Mouse (Mus musculus) CH12.LX (cell line): Measurements from ENCODE around the gene Cplx2. TPM values are rescaled to one million over a fixed set of nuclear protein-coding genes. Genes with fewer than 3 reads are reported as not detected.

Experiments
- DNase-seq: peaks from one replicate; pipeline ENCODE4 v3.0.0-alpha.2; 2013; ENCODE audit errors: extremely low read depth
- H3K27ac ChIP-seq: 2 replicates; pipeline ENCODE4 v1.5.1; 2012; ENCODE audit warnings: low read depth, mild to moderate bottlenecking, control low read depth, moderate library complexity; ENCODE audit not compliant: insufficient read depth
- H3K27me3 ChIP-seq: replicated peaks from 2 replicates; pipeline ENCODE3; 2012; ENCODE audit warnings: inconsistent platforms
- H3K36me3 ChIP-seq, 2 experiments: replicated peaks in 1 of 2; 2 replicates each; pipeline versions ENCODE3 to v1.6.1; 2012; ENCODE audit warnings: inconsistent platforms in 1 of 2, low read length in 1 of 2, mild to moderate bottlenecking in 1 of 2, mixed read lengths in 1 of 2, moderate library complexity in 1 of 2; ENCODE audit not compliant: control insufficient read depth in 1 of 2, insufficient read depth in 1 of 2
- H3K4me1 ChIP-seq, 2 experiments: 2 replicates each; pipeline ENCODE4 v1.6.1; 2012; ENCODE audit warnings: inconsistent platforms in 1 of 2, moderate library complexity in 1 of 2; ENCODE audit not compliant: insufficient read depth in 2 of 2, control insufficient read depth in 1 of 2
- H3K4me2 ChIP-seq: 2 replicates; pipeline ENCODE4 v1.6.1; 2012; ENCODE audit warnings: low read depth, mild to moderate bottlenecking, control low read depth; ENCODE audit not compliant: poor library complexity, insufficient read depth, severe bottlenecking
- H3K4me3 ChIP-seq, 3 experiments: fragments of 150-350 bp in 1 of 3; sonication (generic) in 1 of 3; replicated peaks in 1 of 3; 2 replicates each; pipeline versions ENCODE3 to v1.5.1; 2011 to 2012; ENCODE audit warnings: low read depth in 2 of 3, low read length in 2 of 3, mild to moderate bottlenecking in 2 of 3, moderate library complexity in 2 of 3, control low read depth in 1 of 3, improper control_type of control experiment in 1 of 3, inconsistent platforms in 1 of 3, mixed read lengths in 1 of 3; ENCODE audit not compliant: poor library complexity in 1 of 3
- H3K79me2 ChIP-seq: replicated peaks from 2 replicates; pipeline ENCODE4 v1.6.1; 2012; ENCODE audit warnings: mild to moderate bottlenecking, moderate library complexity; ENCODE audit not compliant: control insufficient read depth, poor library complexity, insufficient read depth, severe bottlenecking; ENCODE audit errors: extremely low read depth
- H3K9ac ChIP-seq: 2 replicates; pipeline ENCODE4 v1.6.1; 2012; ENCODE audit warnings: low read depth, mild to moderate bottlenecking, control low read depth, moderate library complexity; ENCODE audit not compliant: insufficient read depth
- H3K9me3 ChIP-seq: replicated peaks from 2 replicates; pipeline ENCODE3; 2012; ENCODE audit warnings: low read length, inconsistent platforms, mixed read lengths
- CHD1 ChIP-seq: IDR thresholded peaks from 2 replicates; pipeline ENCODE4 v1.6.1; 2012; ENCODE audit warnings: low read depth, low read length, improper control_type of control experiment, inconsistent platforms
- CTCF ChIP-seq, 2 experiments: IDR thresholded peaks in 1 of 2; conservative IDR thresholded peaks in 1 of 2; 2 replicates each; pipeline ENCODE4 v1.5.1; 2011 to 2012; ENCODE audit warnings: low read depth in 2 of 2, low read length in 2 of 2, improper control_type of control experiment in 1 of 2, inconsistent platforms in 1 of 2, mild to moderate bottlenecking in 1 of 2, moderate library complexity in 1 of 2
- E2F4 ChIP-seq: IDR thresholded peaks from 2 replicates; pipeline ENCODE4 v1.6.1; 2011; ENCODE audit warnings: low read depth, low read length, improper control_type of control experiment; ENCODE audit not compliant: insufficient replicate concordance
- EP300 ChIP-seq: IDR thresholded peaks from 2 replicates; pipeline ENCODE4 v1.6.1; 2011; ENCODE audit warnings: low read length, improper control_type of control experiment
- ETS1 ChIP-seq: conservative IDR thresholded peaks from 2 replicates; pipeline ENCODE4 v1.6.1; 2012; ENCODE audit warnings: low read depth, mild to moderate bottlenecking, inconsistent platforms, low read length, improper control_type of control experiment, moderate library complexity
- HCFC1 ChIP-seq: IDR thresholded peaks from 2 replicates; pipeline ENCODE4 v1.6.1; 2012; ENCODE audit warnings: low read depth, mild to moderate bottlenecking, inconsistent platforms, low read length, improper control_type of control experiment
- IRF4 ChIP-seq: IDR thresholded peaks from 2 replicates; pipeline ENCODE4 v1.6.1; 2014; ENCODE audit warnings: low read depth, mild to moderate bottlenecking, inconsistent platforms, low read length, improper control_type of control experiment
- JUN ChIP-seq: IDR thresholded peaks from 2 replicates; pipeline ENCODE4 v1.6.1; 2011; ENCODE audit warnings: low read depth, mild to moderate bottlenecking, low read length, improper control_type of control experiment, moderate library complexity; ENCODE audit not compliant: insufficient read depth
- MAFK ChIP-seq: IDR thresholded peaks from 2 replicates; pipeline ENCODE4 v1.6.1; 2011; ENCODE audit warnings: low read length, improper control_type of control experiment; ENCODE audit not compliant: insufficient replicate concordance
- MEF2A ChIP-seq: IDR thresholded peaks from 2 replicates; pipeline ENCODE4 v1.6.1; 2014; ENCODE audit warnings: low read depth, mild to moderate bottlenecking, inconsistent platforms, low read length, improper control_type of control experiment, borderline replicate concordance
- NRF1 ChIP-seq: IDR thresholded peaks from 2 replicates; pipeline ENCODE4 v1.6.1; 2014; ENCODE audit warnings: low read depth, mild to moderate bottlenecking, inconsistent platforms, low read length, improper control_type of control experiment, moderate library complexity
- POLR2A ChIP-seq: IDR thresholded peaks from 2 replicates; pipeline ENCODE4 v1.6.1; 2011; ENCODE audit warnings: low read depth, mild to moderate bottlenecking, improper control_type of control experiment, low read length
- POLR2AphosphoS2 ChIP-seq: IDR thresholded peaks from 2 replicates; pipeline ENCODE4 v1.6.1; 2011; ENCODE audit warnings: low read depth, low read length, improper control_type of control experiment
- RAD21 ChIP-seq: IDR thresholded peaks from 2 replicates; pipeline ENCODE4 v1.6.1; 2011; ENCODE audit warnings: low read depth, mild to moderate bottlenecking, low read length, improper control_type of control experiment, moderate library complexity
- SIN3A ChIP-seq: IDR thresholded peaks from 2 replicates; pipeline ENCODE4 v1.6.1; 2012; ENCODE audit warnings: low read length, improper control_type of control experiment, inconsistent platforms
- SMC3 ChIP-seq: IDR thresholded peaks from 2 replicates; pipeline ENCODE4 v1.6.1; 2011; ENCODE audit warnings: low read depth, low read length, improper control_type of control experiment
- TBP ChIP-seq: conservative IDR thresholded peaks from 2 replicates; pipeline ENCODE4 v1.6.1; 2011; ENCODE audit warnings: low read depth, low read length, improper control_type of control experiment
- TCF12 ChIP-seq: IDR thresholded peaks from 2 replicates; pipeline ENCODE4 v1.6.1; 2014; ENCODE audit warnings: low read depth, mild to moderate bottlenecking, inconsistent platforms, low read length, improper control_type of control experiment
- USF1 ChIP-seq: IDR thresholded peaks from 2 replicates; pipeline ENCODE4 v1.6.1; 2014; ENCODE audit warnings: low read depth, mild to moderate bottlenecking, inconsistent platforms, low read length, improper control_type of control experiment
- USF2 ChIP-seq: conservative IDR thresholded peaks from 2 replicates; pipeline ENCODE4 v1.6.1; 2011; ENCODE audit warnings: low read depth, low read length, improper control_type of control experiment
- ZC3H11A ChIP-seq: IDR thresholded peaks from 2 replicates; pipeline ENCODE4 v1.6.1; 2012; ENCODE audit warnings: low read depth, mild to moderate bottlenecking, inconsistent platforms, low read length, improper control_type of control experiment
- ZMIZ1 ChIP-seq: IDR thresholded peaks from 2 replicates; pipeline ENCODE4 v1.6.1; 2012; ENCODE audit warnings: low read depth, mild to moderate bottlenecking, inconsistent platforms, low read length, improper control_type of control experiment
- ZNF384 ChIP-seq: IDR thresholded peaks from 2 replicates; pipeline ENCODE4 v1.6.1; 2012; ENCODE audit warnings: low read depth, low read length, improper control_type of control experiment, inconsistent platforms
- dilution Hi-C: fragments of 300-500 bp; cut with MboI; formaldehyde crosslinking; loops from 2 replicates; pipeline ENCODE4 v1.14.3; 2020; ENCODE audit warnings: low sequenced_read_pairs; ENCODE audit not compliant: extremely low pct_unique_long_range_greater_than_20kb, extremely low pct_ligation_motif_present
- in situ Hi-C: fragments of 300-500 bp; cut with MboI; formaldehyde crosslinking; loops from 3 replicates; pipeline ENCODE4 v1.14.3; 2019; ENCODE audit warnings: low sequenced_read_pairs, low pct_ligation_motif_present, low pct_unique_long_range_greater_than_20kb, mixed read lengths
- polyA plus RNA-seq: library from polyadenylated mRNA; unstranded; fragments of >175 nt; gene quantifications from 2 replicates; pipeline ENCODE4 v1.2.1, GENCODE M21; 2012; ENCODE audit warnings: low read depth; ENCODE audit not compliant: insufficient read length
- total RNA-seq, 2 experiments: library from RNA; depleted of rRNA; stranded (reverse); fragments of 300-350 nt in 1 of 2; fragments of >200 nt in 1 of 2; gene quantifications; 2 replicates each; pipeline ENCODE4 v1.2.3; 2012 to 2014

Gene Cplx2
- total and polyA plus RNA-seq, 3 experiments, result 0.05 to 0.21 (median 0.19) TPM

GRCm38 (mm10) chr13:54376736-54377135, 5.6 kb downstream of the Cplx2 start:
- Histone ChIP-seq H3K79me2 (no peaks in the 10 kb centered on the region), H3K36me3 (no peaks in the 10 kb centered on the region), H3K27ac (no peak overlapping the region), H3K4me2 (no peak overlapping the region), H3K9me3 (peaks cover 3% of the 10 kb centered on the region), H3K27me3 (peaks cover 18% of the 10 kb centered on the region), H3K9ac (no peak overlapping the region), H3K4me3 (no peak overlapping the region), H3K4me1 (peaks cover 30 to 64% of the 10 kb centered on the region in 2 experiments)
- in situ Hi-C loops (no loop called here), dilution Hi-C loops (no loop called here)
- no peak for DNase-seq
- TF ChIP-seq ZC3H11A (no peak), ZMIZ1 (no peak), JUN (no peak), MEF2A (no peak), USF2 (no peak), ETS1 (no peak), MAFK (no peak), CHD1 (no peak), TCF12 (no peak), E2F4 (no peak), SIN3A (no peak), ZNF384 (no peak), USF1 (no peak), POLR2A (no peak), NRF1 (no peak), HCFC1 (no peak), TBP (no peak)

- no peak overlapping the region for H3K4me2 ChIP-seq
- dilution Hi-C loops (no loop called here), in situ Hi-C loops (no loop called here)
- H3K36me3 ChIP-seq, result no peaks in the 10 kb centered on the region
- H3K9ac ChIP-seq, result no peak overlapping the region
- no peak for DNase-seq
- peaks cover 13% of the 10 kb centered on the region for H3K27me3 ChIP-seq
- no peaks in the 10 kb centered on the region for H3K79me2 ChIP-seq
- H3K4me1 ChIP-seq, result peaks cover 28 to 66% of the 10 kb centered on the region in 2 experiments
- peaks cover 3% of the 10 kb centered on the region for H3K9me3 ChIP-seq
- no peak overlapping the region for H3K4me3 ChIP-seq
- H3K27ac ChIP-seq, result no peak overlapping the region
- TF ChIP-seq CTCF (conservative IDR thresholded peaks at IDR 0.05 in 1 of 2, IDR thresholded peaks at IDR 0.05 in 1 of 2; ENCODE audit: low read depth in 2 of 2, low read length in 2 of 2) (peak in 1 of 2 experiments; percentile 38; a peak in 2 of 4 replicates), RAD21 (peak; percentile 10), USF2 (no peak), ETS1 (no peak), TBP (no peak), EP300 (no peak), SIN3A (no peak), SMC3 (no peak), IRF4 (no peak), USF1 (no peak), POLR2AphosphoS2 (no peak), MAFK (no peak)
Observed at GRCm38 (mm10) chr13:54378051-54378450, 6.9 kb downstream of the Cplx2 start.
